Mouse (Mus musculus) CH12.LX (cell line): Measurements from ENCODE around the gene Nkx2-4. TPM values are rescaled to one million over a fixed set of nuclear protein-coding genes. Genes with fewer than 3 reads are reported as not detected.

Source experiments
- DNase-seq: peaks from one replicate; pipeline ENCODE4 v3.0.0-alpha.2; 2013; ENCODE audit errors: extremely low read depth
- H3K27ac ChIP-seq: 2 replicates; pipeline ENCODE4 v1.5.1; 2012; ENCODE audit warnings: low read depth, mild to moderate bottlenecking, control low read depth, moderate library complexity; ENCODE audit not compliant: insufficient read depth
- H3K27me3 ChIP-seq: replicated peaks from 2 replicates; pipeline ENCODE3; 2012; ENCODE audit warnings: inconsistent platforms
- H3K36me3 ChIP-seq, 2 experiments: replicated peaks in 1 of 2; 2 replicates each; pipeline versions ENCODE3 to v1.6.1; 2012; ENCODE audit warnings: inconsistent platforms in 1 of 2, low read length in 1 of 2, mild to moderate bottlenecking in 1 of 2, mixed read lengths in 1 of 2, moderate library complexity in 1 of 2; ENCODE audit not compliant: control insufficient read depth in 1 of 2, insufficient read depth in 1 of 2
- H3K4me1 ChIP-seq, 2 experiments: 2 replicates each; pipeline ENCODE4 v1.6.1; 2012; ENCODE audit warnings: inconsistent platforms in 1 of 2, moderate library complexity in 1 of 2; ENCODE audit not compliant: insufficient read depth in 2 of 2, control insufficient read depth in 1 of 2
- H3K4me2 ChIP-seq: 2 replicates; pipeline ENCODE4 v1.6.1; 2012; ENCODE audit warnings: low read depth, mild to moderate bottlenecking, control low read depth; ENCODE audit not compliant: poor library complexity, insufficient read depth, severe bottlenecking
- H3K4me3 ChIP-seq, 3 experiments: fragments of 150-350 bp in 1 of 3; sonication (generic) in 1 of 3; replicated peaks in 1 of 3; 2 replicates each; pipeline versions ENCODE3 to v1.5.1; 2011 to 2012; ENCODE audit warnings: low read depth in 2 of 3, low read length in 2 of 3, mild to moderate bottlenecking in 2 of 3, moderate library complexity in 2 of 3, control low read depth in 1 of 3, improper control_type of control experiment in 1 of 3, inconsistent platforms in 1 of 3, mixed read lengths in 1 of 3; ENCODE audit not compliant: poor library complexity in 1 of 3
- H3K79me2 ChIP-seq: replicated peaks from 2 replicates; pipeline ENCODE4 v1.6.1; 2012; ENCODE audit warnings: mild to moderate bottlenecking, moderate library complexity; ENCODE audit not compliant: control insufficient read depth, poor library complexity, insufficient read depth, severe bottlenecking; ENCODE audit errors: extremely low read depth
- H3K9ac ChIP-seq: 2 replicates; pipeline ENCODE4 v1.6.1; 2012; ENCODE audit warnings: low read depth, mild to moderate bottlenecking, control low read depth, moderate library complexity; ENCODE audit not compliant: insufficient read depth
- H3K9me3 ChIP-seq: replicated peaks from 2 replicates; pipeline ENCODE3; 2012; ENCODE audit warnings: low read length, inconsistent platforms, mixed read lengths
- BHLHE40 ChIP-seq: IDR thresholded peaks from 2 replicates; pipeline ENCODE4 v1.6.1; 2011; ENCODE audit warnings: mild to moderate bottlenecking, low read depth, low read length, improper control_type of control experiment
- CHD1 ChIP-seq: IDR thresholded peaks from 2 replicates; pipeline ENCODE4 v1.6.1; 2012; ENCODE audit warnings: low read depth, low read length, improper control_type of control experiment, inconsistent platforms
- CHD2 ChIP-seq: IDR thresholded peaks from 2 replicates; pipeline ENCODE4 v1.6.1; 2011; ENCODE audit warnings: low read length, improper control_type of control experiment
- CTCF ChIP-seq, 2 experiments: IDR thresholded peaks in 1 of 2; conservative IDR thresholded peaks in 1 of 2; 2 replicates each; pipeline ENCODE4 v1.5.1; 2011 to 2012; ENCODE audit warnings: low read depth in 2 of 2, low read length in 2 of 2, improper control_type of control experiment in 1 of 2, inconsistent platforms in 1 of 2, mild to moderate bottlenecking in 1 of 2, moderate library complexity in 1 of 2
- E2F4 ChIP-seq: IDR thresholded peaks from 2 replicates; pipeline ENCODE4 v1.6.1; 2011; ENCODE audit warnings: low read depth, low read length, improper control_type of control experiment; ENCODE audit not compliant: insufficient replicate concordance
- ELF1 ChIP-seq: IDR thresholded peaks from 2 replicates; pipeline ENCODE4 v1.6.1; 2014; ENCODE audit warnings: low read depth, mild to moderate bottlenecking, inconsistent platforms, low read length, improper control_type of control experiment
- EP300 ChIP-seq: IDR thresholded peaks from 2 replicates; pipeline ENCODE4 v1.6.1; 2011; ENCODE audit warnings: low read length, improper control_type of control experiment
- ETS1 ChIP-seq: conservative IDR thresholded peaks from 2 replicates; pipeline ENCODE4 v1.6.1; 2012; ENCODE audit warnings: low read depth, mild to moderate bottlenecking, inconsistent platforms, low read length, improper control_type of control experiment, moderate library complexity
- GABPA ChIP-seq: IDR thresholded peaks from 2 replicates; pipeline ENCODE4 v1.6.1; 2012; ENCODE audit warnings: low read depth, low read length, improper control_type of control experiment, inconsistent platforms; ENCODE audit not compliant: insufficient replicate concordance
- JUND ChIP-seq: conservative IDR thresholded peaks from 2 replicates; pipeline ENCODE4 v1.6.1; 2011; ENCODE audit warnings: low read depth, low read length, improper control_type of control experiment
- KAT2A ChIP-seq: IDR thresholded peaks from 2 replicates; pipeline ENCODE4 v1.6.1; 2012; ENCODE audit warnings: low read length, improper control_type of control experiment, inconsistent platforms; ENCODE audit not compliant: insufficient replicate concordance
- MAX ChIP-seq: IDR thresholded peaks from 2 replicates; pipeline ENCODE4 v1.6.1; 2011; ENCODE audit warnings: low read length, improper control_type of control experiment
- MAZ ChIP-seq: IDR thresholded peaks from 2 replicates; pipeline ENCODE4 v1.6.1; 2012; ENCODE audit warnings: low read depth, mild to moderate bottlenecking, inconsistent platforms, low read length, improper control_type of control experiment, moderate library complexity
- MEF2A ChIP-seq: IDR thresholded peaks from 2 replicates; pipeline ENCODE4 v1.6.1; 2014; ENCODE audit warnings: low read depth, mild to moderate bottlenecking, inconsistent platforms, low read length, improper control_type of control experiment, borderline replicate concordance
- MXI1 ChIP-seq: IDR thresholded peaks from 2 replicates; pipeline ENCODE4 v1.6.1; 2011; ENCODE audit warnings: mild to moderate bottlenecking, low read depth, low read length, improper control_type of control experiment
- MYC ChIP-seq: IDR thresholded peaks from 2 replicates; pipeline ENCODE4 v1.6.1; 2011; ENCODE audit warnings: low read depth, mild to moderate bottlenecking, improper control_type of control experiment, low read length
- NELFE ChIP-seq: IDR thresholded peaks from 2 replicates; pipeline ENCODE4 v1.6.1; 2011; ENCODE audit warnings: low read depth, low read length, improper control_type of control experiment
- NRF1 ChIP-seq: IDR thresholded peaks from 2 replicates; pipeline ENCODE4 v1.6.1; 2014; ENCODE audit warnings: low read depth, mild to moderate bottlenecking, inconsistent platforms, low read length, improper control_type of control experiment, moderate library complexity
- PAX5 ChIP-seq: IDR thresholded peaks from 2 replicates; pipeline ENCODE4 v1.6.1; 2012; ENCODE audit warnings: low read length, inconsistent platforms, mixed read lengths
- POLR2A ChIP-seq: IDR thresholded peaks from 2 replicates; pipeline ENCODE4 v1.6.1; 2011; ENCODE audit warnings: low read depth, mild to moderate bottlenecking, improper control_type of control experiment, low read length
- POLR2AphosphoS2 ChIP-seq: IDR thresholded peaks from 2 replicates; pipeline ENCODE4 v1.6.1; 2011; ENCODE audit warnings: low read depth, low read length, improper control_type of control experiment
- RAD21 ChIP-seq: IDR thresholded peaks from 2 replicates; pipeline ENCODE4 v1.6.1; 2011; ENCODE audit warnings: low read depth, mild to moderate bottlenecking, low read length, improper control_type of control experiment, moderate library complexity
- RCOR1 ChIP-seq: conservative IDR thresholded peaks from 2 replicates; pipeline ENCODE4 v1.6.1; 2012; ENCODE audit warnings: low read depth, mild to moderate bottlenecking, inconsistent platforms, low read length, improper control_type of control experiment
- SIN3A ChIP-seq: IDR thresholded peaks from 2 replicates; pipeline ENCODE4 v1.6.1; 2012; ENCODE audit warnings: low read length, improper control_type of control experiment, inconsistent platforms
- TBP ChIP-seq: conservative IDR thresholded peaks from 2 replicates; pipeline ENCODE4 v1.6.1; 2011; ENCODE audit warnings: low read depth, low read length, improper control_type of control experiment
- ZC3H11A ChIP-seq: IDR thresholded peaks from 2 replicates; pipeline ENCODE4 v1.6.1; 2012; ENCODE audit warnings: low read depth, mild to moderate bottlenecking, inconsistent platforms, low read length, improper control_type of control experiment
- ZKSCAN1 ChIP-seq: IDR thresholded peaks from 2 replicates; pipeline ENCODE4 v1.6.1; 2012; ENCODE audit warnings: low read depth, inconsistent platforms, low read length, improper control_type of control experiment, borderline replicate concordance
- ZNF384 ChIP-seq: IDR thresholded peaks from 2 replicates; pipeline ENCODE4 v1.6.1; 2012; ENCODE audit warnings: low read depth, low read length, improper control_type of control experiment, inconsistent platforms
- dilution Hi-C: fragments of 300-500 bp; cut with MboI; formaldehyde crosslinking; loops from 2 replicates; pipeline ENCODE4 v1.14.3; 2020; ENCODE audit warnings: low sequenced_read_pairs; ENCODE audit not compliant: extremely low pct_unique_long_range_greater_than_20kb, extremely low pct_ligation_motif_present
- in situ Hi-C: fragments of 300-500 bp; cut with MboI; formaldehyde crosslinking; loops from 3 replicates; pipeline ENCODE4 v1.14.3; 2019; ENCODE audit warnings: low sequenced_read_pairs, low pct_ligation_motif_present, low pct_unique_long_range_greater_than_20kb, mixed read lengths
- polyA plus RNA-seq: library from polyadenylated mRNA; unstranded; fragments of >175 nt; gene quantifications from 2 replicates; pipeline ENCODE4 v1.2.1, GENCODE M21; 2012; ENCODE audit warnings: low read depth; ENCODE audit not compliant: insufficient read length
- total RNA-seq, 2 experiments: library from RNA; depleted of rRNA; stranded (reverse); fragments of 300-350 nt in 1 of 2; fragments of >200 nt in 1 of 2; gene quantifications; 2 replicates each; pipeline ENCODE4 v1.2.3; 2012 to 2014

Gene Nkx2-4
- total and polyA plus RNA-seq, 3 experiments, result not detected

GRCm38 (mm10) chr2:147084366-147085071, 726 bp downstream of the Nkx2-4 start:
- TF ChIP-seq SIN3A (no peak), CHD1 (no peak), EP300 (no peak), ZC3H11A (no peak), CHD2 (no peak), MEF2A (no peak), ZKSCAN1 (no peak), ELF1 (no peak), GABPA (no peak), RCOR1 (no peak), NRF1 (no peak), MXI1 (no peak), JUND (no peak), ZNF384 (no peak), MYC (no peak), E2F4 (no peak), MAX (no peak), POLR2A (no peak)
- Histone ChIP-seq H3K4me1 (peaks cover 0 to 6% of the 10 kb centered on the region in 2 experiments; a peak in 2 of 4 replicates), H3K9me3 (peaks cover 13% of the 10 kb centered on the region), H3K9ac (no peak overlapping the region), H3K36me3 (peaks cover 0 to 1% of the 10 kb centered on the region in 2 experiments), H3K4me2 (no peak overlapping the region), H3K79me2 (no peaks in the 10 kb centered on the region), H3K4me3 (no peak overlapping the region), H3K27me3 (no peaks in the 10 kb centered on the region), H3K27ac (no peak overlapping the region)
- dilution Hi-C loops (no loop called here), in situ Hi-C loops (no loop called here)
- no peak for DNase-seq

- no peak overlapping the region for H3K4me2 ChIP-seq
- no peak for DNase-seq
- no peak overlapping the region for H3K4me3 ChIP-seq
- TF ChIP-seq NRF1 (no peak), CHD1 (no peak), CHD2 (no peak), MAZ (no peak), BHLHE40 (no peak), POLR2A (no peak), TBP (no peak), CTCF (conservative IDR thresholded peaks at IDR 0.05 in 1 of 2, IDR thresholded peaks at IDR 0.05 in 1 of 2; ENCODE audit: low read depth in 2 of 2, low read length in 2 of 2) (no peak), E2F4 (no peak), RCOR1 (no peak), ETS1 (no peak), KAT2A (no peak), MEF2A (no peak), MYC (no peak), RAD21 (no peak), NELFE (no peak), POLR2AphosphoS2 (no peak), PAX5 (no peak)
- peaks cover 0 to 6% of the 10 kb centered on the region in 2 experiments; a peak in 2 of 4 replicates for H3K4me1 ChIP-seq
- H3K27me3 ChIP-seq, result no peaks in the 10 kb centered on the region
- in situ Hi-C loops (no loop called here), dilution Hi-C loops (no loop called here)
- H3K9ac ChIP-seq, result no peak overlapping the region
- H3K27ac ChIP-seq, result no peak overlapping the region
- peaks cover 0 to 7% of the 10 kb centered on the region in 2 experiments for H3K36me3 ChIP-seq
- H3K79me2 ChIP-seq, result no peaks in the 10 kb centered on the region
- peaks cover 13% of the 10 kb centered on the region for H3K9me3 ChIP-seq
These were observed 1.5 kb downstream of the Nkx2-4 start for GRCm38 (mm10) chr2:147083471-147084365.
